Mouse (Mus musculus): ENCODE data around the gene Mag. TPM values are rescaled to one million over a fixed set of nuclear protein-coding genes. Genes with fewer than 3 reads are reported as not detected.
A peak's percentile ranks its signal among the peaks of the same experiment; 100 is the strongest.
"Not testable (repeated sequence)": the region's sequence is repeated elsewhere in the genome, so short reads cannot be mapped to it uniquely, and the experiment has no call there.

Gene Mag
- total and polyA plus RNA-seq, 2 experiments from 2014 or later, result 14.4 to 48.7 TPM

- H3K4me1 ChIP-seq (ENCODE audit: insufficient read depth, low read length), result peaks cover 13% of the 10 kb centered on the region
- no peak overlapping the region for H3K27ac ChIP-seq
- DNase-seq (ENCODE audit: low spot score) (no peak), ATAC-seq (no peak)
- peaks cover 31% of the 10 kb centered on the region for H3K36me3 ChIP-seq (ENCODE audit: insufficient read depth, low read length)
- no peak overlapping the region for H3K4me2 ChIP-seq (ENCODE audit: low read depth, low read length)
- H3K9me3 ChIP-seq (ENCODE audit: low read length), result no peaks in the 10 kb centered on the region
- H3K4me3 ChIP-seq (ENCODE audit: low read length), result no peak overlapping the region
- WGBS, result 90% methylated on average over 6 of the region's 6 CpGs
- H3K9ac ChIP-seq (replicated peaks; ENCODE audit: low read length), result no peak overlapping the region
- no peaks in the 10 kb centered on the region for H3K27me3 ChIP-seq (ENCODE audit: insufficient read depth, low read length)
- no peak for TF ChIP-seq CTCF (IDR thresholded peaks at IDR 0.05; ENCODE audit: low read depth)
Observed at GRCm38 (mm10) chr7:30953459-30953858, 38.8 kb upstream of the Mag start.

- no peak for TF ChIP-seq CTCF (IDR thresholded peaks at IDR 0.05; ENCODE audit: low read depth)
- H3K4me1 ChIP-seq (ENCODE audit: insufficient read depth, low read length), result peaks cover 6% of the 10 kb centered on the region; the same call in 1 of the 2 replicates
- H3K4me3 ChIP-seq (ENCODE audit: low read length), result no peak overlapping the region
- no peak overlapping the region for H3K4me2 ChIP-seq (ENCODE audit: low read depth, low read length)
- peaks cover 31% of the 10 kb centered on the region for H3K36me3 ChIP-seq (ENCODE audit: insufficient read depth, low read length)
- no peak for DNase-seq (ENCODE audit: low spot score)
- no peak for ATAC-seq
- H3K9me3 ChIP-seq (ENCODE audit: low read length), result no peaks in the 10 kb centered on the region
- no peak overlapping the region for H3K9ac ChIP-seq (replicated peaks; ENCODE audit: low read length)
- no peak overlapping the region for H3K27ac ChIP-seq
- no peaks in the 10 kb centered on the region for H3K27me3 ChIP-seq (ENCODE audit: insufficient read depth, low read length)
- WGBS, result 96% methylated on average over 16 of the region's 16 CpGs
Observed at GRCm38 (mm10) chr7:30952441-30953265, 38.0 kb upstream of the Mag start.

GRCm38 (mm10) chr7:30949902-30950301 is 35.2 kb upstream of the Mag start:
- not testable (repeated sequence) for H3K4me2 ChIP-seq (ENCODE audit: low read depth, low read length); H3K27me3 ChIP-seq (ENCODE audit: insufficient read depth, low read length); DNase-seq (ENCODE audit: low spot score); H3K27ac ChIP-seq; H3K9ac ChIP-seq (replicated peaks; ENCODE audit: low read length); ATAC-seq; H3K4me1 ChIP-seq (ENCODE audit: insufficient read depth, low read length); H3K4me3 ChIP-seq (ENCODE audit: low read length); H3K9me3 ChIP-seq (ENCODE audit: low read length)
- 84% methylated on average over 3 of the region's 3 CpGs for WGBS
- H3K36me3 ChIP-seq (ENCODE audit: insufficient read depth, low read length), result peaks cover 31% of the 10 kb centered on the region

- Histone ChIP-seq H3K4me3 (ENCODE audit: low read length) (no peak overlapping the region), H3K9ac (replicated peaks; ENCODE audit: low read length) (no peak overlapping the region), H3K9me3 (ENCODE audit: low read length) (no peaks in the 10 kb centered on the region), H3K27me3 (ENCODE audit: insufficient read depth, low read length) (no peaks in the 10 kb centered on the region), H3K36me3 (ENCODE audit: insufficient read depth, low read length) (no peaks in the 10 kb centered on the region; the same call in 1 of the 2 replicates), H3K27ac (no peak overlapping the region), H3K4me2 (ENCODE audit: low read depth, low read length) (no peak overlapping the region), H3K4me1 (ENCODE audit: insufficient read depth, low read length) (no peaks in the 10 kb centered on the region)
- no peak for ATAC-seq
- WGBS, result 96% methylated on average over 7 of the region's 7 CpGs
- DNase-seq (ENCODE audit: low spot score), result no peak
- TF ChIP-seq CTCF (IDR thresholded peaks at IDR 0.05; ENCODE audit: low read depth), result no peak
Observed at GRCm38 (mm10) chr7:30945876-30946275, 31.2 kb upstream of the Mag start.

GRCm38 (mm10) chr7:30945466-30945865 is 30.8 kb upstream of the Mag start:
- H3K9me3 ChIP-seq (ENCODE audit: low read length); H3K4me3 ChIP-seq (ENCODE audit: low read length); H3K27me3 ChIP-seq (ENCODE audit: insufficient read depth, low read length); H3K4me2 ChIP-seq (ENCODE audit: low read depth, low read length); H3K4me1 ChIP-seq (ENCODE audit: insufficient read depth, low read length); H3K9ac ChIP-seq (replicated peaks; ENCODE audit: low read length); H3K27ac ChIP-seq; DNase-seq (ENCODE audit: low spot score); H3K36me3 ChIP-seq (ENCODE audit: insufficient read depth, low read length): not testable (repeated sequence)
- WGBS, result 82% methylated on average over 7 of the region's 7 CpGs
- ATAC-seq, result peak; percentile 46; the same call in 1 of the 2 replicates

GRCm38 (mm10) chr7:30944706-30945105 is 30.0 kb upstream of the Mag start:
- H3K27me3 ChIP-seq (ENCODE audit: insufficient read depth, low read length); H3K4me1 ChIP-seq (ENCODE audit: insufficient read depth, low read length); DNase-seq (ENCODE audit: low spot score); H3K9me3 ChIP-seq (ENCODE audit: low read length); H3K27ac ChIP-seq; H3K9ac ChIP-seq (replicated peaks; ENCODE audit: low read length); H3K4me2 ChIP-seq (ENCODE audit: low read depth, low read length); ATAC-seq; H3K4me3 ChIP-seq (ENCODE audit: low read length); H3K36me3 ChIP-seq (ENCODE audit: insufficient read depth, low read length): not testable (repeated sequence)
- WGBS, result 66% methylated on average over 2 of the region's 2 CpGs

- WGBS, result 64% methylated on average over 9 of the region's 9 CpGs
- TF ChIP-seq CTCF (IDR thresholded peaks at IDR 0.05; ENCODE audit: low read depth), result no peak
- Histone ChIP-seq H3K4me1 (ENCODE audit: insufficient read depth, low read length) (no peaks in the 10 kb centered on the region), H3K4me3 (ENCODE audit: low read length) (no peak within 1 kb of the TSS), H3K4me2 (ENCODE audit: low read depth, low read length) (no peak within 1 kb of the TSS), H3K9ac (replicated peaks; ENCODE audit: low read length) (no peak within 1 kb of the TSS), H3K36me3 (ENCODE audit: insufficient read depth, low read length) (no peaks in the 10 kb centered on the region), H3K27ac (no peak within 1 kb of the TSS), H3K9me3 (ENCODE audit: low read length) (no peaks in the 10 kb centered on the region), H3K27me3 (ENCODE audit: insufficient read depth, low read length) (no peaks in the 10 kb centered on the region)
- no peak; the same call in 1 of the 2 replicates for ATAC-seq
- DNase-seq (ENCODE audit: low spot score), result no peak
Observed at GRCm38 (mm10) chr7:30943909-30944635, 29.4 kb upstream of the Mag start, which contains the start of gene Hamp. Gene Hamp (minus strand): TSS chr7:30944032.

GRCm38 (mm10) chr7:30942365-30942764 is 27.7 kb upstream of the Mag start:
- H3K27ac ChIP-seq; H3K4me2 ChIP-seq (ENCODE audit: low read depth, low read length); H3K36me3 ChIP-seq (ENCODE audit: insufficient read depth, low read length); ATAC-seq; H3K9ac ChIP-seq (replicated peaks; ENCODE audit: low read length); H3K4me1 ChIP-seq (ENCODE audit: insufficient read depth, low read length); H3K9me3 ChIP-seq (ENCODE audit: low read length); H3K27me3 ChIP-seq (ENCODE audit: insufficient read depth, low read length); H3K4me3 ChIP-seq (ENCODE audit: low read length); DNase-seq (ENCODE audit: low spot score): not testable (repeated sequence)
- WGBS, result 63% methylated on average over 3 of the region's 3 CpGs

- WGBS, result 82% methylated on average over 1 of the region's 1 CpGs
- not testable (repeated sequence) for H3K9ac ChIP-seq (replicated peaks; ENCODE audit: low read length); ATAC-seq; DNase-seq (ENCODE audit: low spot score); H3K4me1 ChIP-seq (ENCODE audit: insufficient read depth, low read length); H3K4me3 ChIP-seq (ENCODE audit: low read length); H3K9me3 ChIP-seq (ENCODE audit: low read length); H3K36me3 ChIP-seq (ENCODE audit: insufficient read depth, low read length); H3K27me3 ChIP-seq (ENCODE audit: insufficient read depth, low read length); H3K27ac ChIP-seq; H3K4me2 ChIP-seq (ENCODE audit: low read depth, low read length)
Observed at GRCm38 (mm10) chr7:30940070-30940469, 25.4 kb upstream of the Mag start.

Measured in hindbrain, postnatal 0 days (tissue).